Mouse (Mus musculus) liver, postnatal 0 days (tissue): Measurements from ENCODE around the gene Wdr95.

Source experiments
- CTCF ChIP-seq: sonication (generic); IDR thresholded peaks from 2 replicates; pipeline ENCODE4 v1.5.1; 2016; ENCODE audit warnings: antibody characterized with exemption, low read depth
- EP300 ChIP-seq: IDR thresholded peaks from 2 replicates; pipeline ENCODE4 v1.6.1; 2016; ENCODE audit warnings: antibody characterized with exemption, low read depth, mild to moderate bottlenecking

DNA sequence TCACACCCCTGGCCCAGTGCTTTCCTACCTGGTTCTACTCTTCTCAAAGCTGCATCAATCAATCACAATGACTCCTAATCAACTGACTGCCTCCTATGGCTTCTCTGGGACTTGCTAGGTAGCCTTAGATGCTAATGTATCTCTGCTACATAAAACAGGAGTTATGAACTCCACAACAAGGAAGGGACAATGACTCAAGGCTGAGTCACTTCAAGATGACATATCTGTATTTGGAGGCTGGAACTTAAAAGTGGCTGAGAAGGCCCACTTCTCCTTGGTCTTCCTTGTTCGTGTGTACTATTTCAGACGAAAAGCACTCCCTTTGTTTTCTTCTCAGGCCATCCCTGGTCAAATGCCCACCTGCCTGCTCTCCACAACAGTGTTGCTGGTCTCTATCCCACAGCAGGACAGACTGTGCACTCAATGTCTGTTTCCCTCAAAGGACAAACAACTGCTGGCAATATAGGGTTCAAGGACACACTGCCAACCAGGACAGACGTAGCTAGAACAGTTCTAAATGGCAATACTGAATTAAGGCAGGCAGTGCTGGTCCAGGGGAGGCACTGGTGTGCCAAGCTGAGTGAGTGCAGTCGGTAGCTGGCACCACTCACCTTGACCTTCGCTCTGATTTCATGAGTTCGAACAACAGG lies 89.4 kb downstream of the Wdr95 start:
- TF ChIP-seq CTCF: no peak
- TF ChIP-seq EP300: no peak
